Mouse (Mus musculus): ENCODE results near the gene Hscb. TPM values are rescaled to one million over a fixed set of nuclear protein-coding genes. Genes with fewer than 3 reads are reported as not detected.
A peak's percentile ranks its signal among the peaks of the same experiment; 100 is the strongest.
"Not testable (repeated sequence)": the region's sequence is repeated elsewhere in the genome, so short reads cannot be mapped to it uniquely, and the experiment has no call there.

Gene Hscb
- 10 to 100 TPM; 12.1 to 15.6 (median 13.6) TPM for total RNA-seq (2022)

DNA sequence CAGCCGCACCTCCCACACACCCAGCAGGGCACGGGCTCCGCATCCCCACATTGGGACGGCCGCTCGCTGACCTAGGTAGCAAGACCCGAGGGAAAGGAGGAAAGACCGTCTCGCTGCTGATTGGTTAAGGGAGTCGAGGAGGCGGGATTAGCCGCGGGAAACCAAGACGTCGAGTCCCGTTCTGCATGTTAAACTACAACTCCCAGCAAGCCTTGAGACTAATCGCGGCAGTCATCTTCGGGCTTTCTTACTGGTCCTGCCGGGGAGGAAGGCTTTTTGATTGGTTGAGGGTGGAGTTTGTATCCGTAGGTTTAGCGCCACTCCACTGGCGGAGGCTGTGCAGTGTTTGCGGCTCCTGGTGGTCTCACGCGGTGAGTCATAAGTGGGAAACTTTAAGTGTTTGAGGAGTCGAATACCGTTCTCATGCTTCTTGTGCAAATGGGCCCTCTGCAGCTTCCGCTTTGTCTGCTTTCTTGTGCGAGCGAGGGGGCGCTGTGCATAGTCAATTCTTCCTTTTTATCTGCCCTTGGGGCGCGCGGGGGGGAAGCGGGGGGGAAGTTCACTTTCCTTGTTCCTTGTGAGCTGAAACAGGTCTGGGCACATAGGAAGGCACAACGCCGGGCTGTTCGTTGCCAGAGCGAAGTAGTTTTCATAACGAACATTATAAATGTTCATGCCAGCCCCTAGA is at the start of gene Hscb, which contains the start of gene Chek2:
Gene Hscb (minus strand): TSS at position 100 of the 688 bp plus-strand sequence.
Gene Chek2 (plus strand): TSS at position 302 of the 688 bp plus-strand sequence.
- peak; percentile 95 to 98 for DNase-seq (ENCODE audit: low spot score in 2 of 2)

DNA sequence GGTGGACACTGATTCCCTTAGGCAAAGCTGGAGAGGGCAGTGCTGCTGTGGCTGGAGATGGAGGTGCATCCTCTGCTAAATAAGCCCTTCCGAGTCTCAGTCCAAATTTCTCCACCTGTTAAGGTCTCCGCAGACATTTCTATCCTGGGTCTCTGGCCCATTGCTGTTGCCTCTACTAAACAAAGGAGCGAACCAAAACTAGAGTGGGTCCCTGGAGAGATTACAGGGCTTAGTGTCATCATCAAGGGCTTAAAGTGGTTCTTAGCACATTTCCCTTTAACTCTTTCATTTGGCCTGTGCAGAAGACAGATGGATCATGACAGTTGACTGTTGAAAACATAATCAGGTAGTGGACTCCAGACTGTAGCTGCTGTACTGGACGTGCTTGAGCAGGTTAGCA is 49.0 kb upstream of the Hscb start:
- no peak for DNase-seq (ENCODE audit: low spot score in 2 of 2)

DNA sequence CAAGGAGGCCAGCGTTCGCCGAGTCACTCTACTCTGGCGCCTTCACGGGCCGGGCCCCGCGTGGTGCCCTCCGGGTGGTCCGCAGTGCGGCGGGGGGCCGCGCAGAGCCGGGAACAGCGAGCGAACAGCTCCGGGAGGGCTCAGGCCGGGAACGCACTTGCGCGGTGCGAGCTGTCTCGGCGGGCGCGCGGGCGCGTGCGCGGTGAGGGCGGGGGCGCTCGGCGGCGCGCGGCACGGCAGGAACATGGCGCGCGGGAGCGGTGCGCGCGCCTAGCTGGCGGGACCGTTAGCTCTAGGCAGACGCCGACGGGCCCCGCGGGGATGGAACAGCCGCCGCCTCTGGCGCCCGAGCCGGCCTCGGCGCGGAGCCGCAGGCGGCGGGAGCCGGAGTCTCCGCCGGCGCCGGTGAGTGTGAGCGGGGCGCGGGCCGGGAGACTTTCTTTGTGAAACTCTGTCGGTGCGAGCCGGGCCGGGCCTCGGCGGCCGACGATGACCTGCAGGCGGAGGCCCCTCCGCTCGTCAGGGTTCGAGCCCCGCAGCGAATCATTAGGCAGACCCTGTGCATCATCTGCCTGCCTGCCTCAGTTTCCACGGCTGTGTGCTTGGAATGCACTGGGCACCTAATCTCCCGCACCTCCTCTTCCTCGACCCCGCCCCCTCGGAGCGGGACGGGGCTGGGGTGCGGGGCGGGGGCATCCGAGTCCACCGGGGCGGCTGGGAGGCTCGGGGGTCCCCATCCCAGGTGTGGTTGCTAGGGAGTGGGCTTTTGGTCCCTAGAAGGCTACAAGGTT is 40.2 kb upstream of the Hscb start, which contains the start of gene Ttc28:
Gene Ttc28 (plus strand): TSS at position 220 of the 791 bp plus-strand sequence.
- DNase-seq (ENCODE audit: low spot score in 2 of 2), result peak; percentile 72

DNA sequence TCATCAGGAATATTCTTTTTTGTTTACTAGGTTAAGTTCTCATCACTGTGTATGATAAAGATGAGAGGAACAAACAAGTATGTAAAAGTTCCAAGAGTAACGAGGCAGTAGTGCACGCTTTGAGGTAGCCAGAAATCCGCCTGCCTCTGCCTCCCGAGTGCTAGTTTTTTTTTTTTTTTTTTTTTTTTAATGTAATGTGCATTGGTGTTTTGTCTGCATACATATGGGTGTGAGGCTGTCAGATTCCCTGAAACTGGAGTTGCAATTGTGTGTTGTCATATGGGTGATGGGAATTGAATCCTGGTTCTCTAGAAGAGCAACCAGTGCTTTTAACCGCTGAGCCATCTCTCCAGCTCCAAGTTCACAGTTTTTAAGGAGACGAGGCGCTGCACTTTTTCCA is 39.5 kb upstream of the Hscb start:
- no peak for DNase-seq (ENCODE audit: low spot score in 2 of 2)

DNA sequence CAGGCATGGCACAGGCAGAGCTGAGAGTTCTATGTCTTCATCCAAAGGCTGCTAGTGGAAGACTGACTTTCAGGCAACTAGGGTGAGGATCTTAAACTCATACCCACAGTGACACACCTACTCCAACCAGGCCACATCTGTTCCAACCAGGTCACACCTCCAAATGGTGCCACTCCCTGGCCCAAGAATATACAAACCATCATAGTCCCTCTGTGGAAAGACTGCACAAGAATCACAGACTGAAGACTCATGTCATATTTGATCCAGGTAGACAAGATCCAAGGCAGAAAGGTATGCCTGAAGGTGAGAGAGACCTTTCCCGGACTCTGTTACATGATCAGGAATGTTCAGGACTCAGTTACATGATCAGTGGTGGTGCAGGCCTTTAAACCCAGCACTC is 38.9 kb upstream of the Hscb start:
- not testable (repeated sequence) for DNase-seq (ENCODE audit: low spot score in 2 of 2)

DNA sequence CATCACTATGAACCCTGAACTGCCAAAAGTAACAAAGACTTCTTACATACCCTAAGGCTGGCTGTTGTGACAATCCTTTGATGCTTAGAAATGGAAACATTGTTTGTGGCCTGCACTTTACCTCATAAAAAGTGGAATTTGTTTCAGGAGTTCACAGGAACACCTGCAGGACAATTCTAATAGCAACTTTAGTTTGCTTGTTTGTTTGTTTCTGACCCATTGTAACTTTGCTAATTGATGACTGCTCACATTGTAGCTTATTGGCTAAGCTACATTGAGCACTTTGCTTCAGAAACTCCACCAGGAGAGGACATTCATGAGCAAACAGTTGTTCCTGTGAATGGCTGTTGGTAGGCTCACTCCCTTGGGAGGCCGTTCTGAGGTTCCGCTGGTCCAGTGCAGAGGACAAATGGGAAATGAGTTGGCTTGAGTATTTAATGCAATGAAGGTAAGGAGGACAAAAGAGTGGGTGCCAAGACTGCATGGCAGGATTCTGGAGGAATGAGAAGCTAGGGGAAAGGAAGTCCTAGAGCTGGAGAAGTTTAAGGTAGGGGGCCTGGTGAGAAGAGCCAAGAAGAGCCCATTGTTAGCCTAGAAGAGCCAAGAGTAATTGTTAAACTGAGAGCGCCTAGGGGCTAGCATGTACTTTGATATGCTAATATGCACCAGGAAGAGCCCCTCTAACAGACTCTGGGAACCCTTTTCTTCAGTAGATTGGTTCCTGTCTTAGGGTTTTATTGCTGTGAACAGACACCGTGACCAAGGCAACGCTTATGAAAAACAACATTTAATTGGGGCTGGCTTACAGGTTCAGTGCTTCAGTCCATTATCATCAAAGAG is 38.3 kb upstream of the Hscb start:
- no peak for DNase-seq (ENCODE audit: low spot score in 2 of 2)

DNA sequence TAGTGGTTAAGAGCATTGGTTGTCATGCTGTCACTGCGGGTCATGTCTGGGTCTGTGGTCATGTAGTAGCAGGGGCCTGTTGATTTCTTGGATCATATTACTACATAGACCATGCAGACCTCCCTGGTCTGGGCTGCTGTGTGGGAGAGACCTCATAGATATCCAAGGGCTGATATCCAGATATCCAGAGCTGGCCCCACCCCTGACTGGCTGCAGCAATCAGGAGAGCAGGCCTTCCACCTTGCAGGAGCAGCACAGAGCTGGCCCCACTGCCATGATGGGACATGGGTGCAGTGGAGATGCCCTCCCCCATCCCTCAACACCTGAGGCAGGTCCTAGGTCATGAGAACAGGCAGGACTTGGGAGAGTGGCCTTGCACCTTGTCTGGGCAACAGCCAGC is 35.7 kb upstream of the Hscb start:
- DNase-seq (ENCODE audit: low spot score in 2 of 2), result no peak

DNA sequence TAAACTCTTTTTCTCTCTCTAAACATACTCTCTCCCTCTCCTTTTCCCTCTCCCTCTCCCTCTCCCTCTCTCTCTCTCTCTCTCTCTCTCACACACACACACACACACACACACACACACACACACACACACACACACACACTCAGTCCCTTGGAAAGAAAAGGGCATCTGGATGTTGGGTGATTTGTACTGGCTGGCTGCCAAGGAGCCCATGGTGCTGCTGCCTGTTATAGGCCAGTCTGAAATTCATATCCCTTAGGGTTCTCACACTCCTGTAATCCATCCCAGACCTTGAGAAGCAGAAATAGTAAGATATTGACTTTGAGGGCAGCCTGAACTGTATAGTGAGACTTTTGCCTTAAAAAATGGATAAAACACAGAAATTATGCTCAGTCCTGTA is 35.1 kb upstream of the Hscb start:
- no peak for DNase-seq (ENCODE audit: low spot score in 2 of 2)

DNA sequence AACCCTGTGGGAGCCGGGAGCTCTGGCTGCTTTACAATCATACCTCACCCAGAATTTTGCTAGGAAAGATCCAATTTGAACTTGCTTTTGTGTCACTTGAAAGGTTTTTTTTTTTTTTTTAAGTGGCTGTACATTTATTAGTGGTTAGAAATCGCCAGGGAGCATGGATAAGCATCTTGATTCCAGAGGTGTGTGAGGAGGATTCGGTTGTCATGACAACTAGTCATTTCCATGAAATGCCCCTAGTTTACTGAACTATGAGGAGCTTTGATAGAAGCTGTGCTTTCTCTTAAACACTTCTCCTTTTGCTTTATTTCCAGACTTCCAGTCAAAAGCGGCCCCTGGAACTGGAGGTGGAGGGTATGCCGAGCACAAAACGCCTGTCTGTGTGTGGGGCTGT is 33.6 kb upstream of the Hscb start:
- no peak for DNase-seq (ENCODE audit: low spot score in 2 of 2)

DNA sequence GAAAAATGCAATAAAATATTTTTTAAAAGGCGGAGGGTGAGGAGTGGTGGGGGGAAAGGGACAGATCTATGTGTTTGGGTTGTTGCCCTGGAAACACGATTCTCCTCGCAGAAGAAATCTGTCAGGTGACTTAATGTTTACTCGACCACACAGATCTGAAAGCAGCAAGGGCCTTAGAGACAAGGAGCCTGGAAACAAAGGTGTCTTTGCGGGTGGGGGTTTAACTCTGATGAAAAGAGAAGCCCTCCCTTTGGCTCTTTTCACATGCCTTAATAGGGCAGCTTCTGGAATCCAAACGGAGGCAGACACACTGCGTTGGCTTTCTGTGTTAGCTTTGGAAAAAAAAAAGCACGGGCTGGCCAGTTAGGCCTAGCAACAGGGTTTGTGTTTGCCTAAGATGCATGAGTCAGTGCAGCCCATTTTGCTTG is 29.7 kb upstream of the Hscb start:
- DNase-seq (ENCODE audit: low spot score in 2 of 2), result no peak

DNA sequence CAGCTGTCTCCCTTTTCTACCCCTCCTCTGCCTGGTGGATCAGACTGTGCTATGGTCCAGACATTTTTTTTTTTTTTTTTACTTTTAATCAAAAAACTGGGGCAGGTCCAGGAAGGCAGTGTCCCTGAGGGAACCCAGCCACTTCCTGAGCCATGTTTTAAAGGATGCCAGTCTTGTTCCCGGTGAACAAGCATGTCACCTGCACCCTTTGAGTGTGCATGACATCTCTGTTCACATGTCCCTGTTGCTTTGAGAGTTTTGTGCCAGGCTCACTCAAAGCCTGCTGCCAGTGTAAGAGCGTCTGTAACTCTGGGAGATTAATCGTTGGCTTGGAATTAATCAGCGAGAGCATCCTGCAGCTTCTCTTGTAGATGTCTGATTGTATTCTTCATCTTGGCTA is 28.9 kb upstream of the Hscb start:
- DNase-seq (ENCODE audit: low spot score in 2 of 2), result no peak

DNA sequence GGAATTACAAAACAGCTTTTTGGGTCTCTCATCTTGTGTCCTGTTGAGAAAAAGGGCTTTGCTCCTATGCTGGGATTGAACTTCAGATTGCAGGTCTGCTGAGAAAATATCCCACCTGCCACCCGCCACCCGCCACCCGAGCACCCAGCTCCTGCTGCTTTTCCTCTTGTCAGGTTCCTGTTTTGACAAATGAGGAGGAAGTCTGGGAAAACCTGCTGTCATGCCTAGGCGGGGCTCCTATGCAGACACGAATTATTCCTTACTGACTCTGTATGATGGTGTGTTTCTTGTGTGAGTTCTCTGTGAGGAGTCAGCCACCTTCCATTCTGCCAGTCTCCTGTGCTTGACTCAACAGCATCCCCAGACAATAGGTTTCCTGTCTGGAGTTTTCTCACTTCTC is 20.9 kb upstream of the Hscb start:
- no peak for DNase-seq (ENCODE audit: low spot score in 2 of 2)

DNA sequence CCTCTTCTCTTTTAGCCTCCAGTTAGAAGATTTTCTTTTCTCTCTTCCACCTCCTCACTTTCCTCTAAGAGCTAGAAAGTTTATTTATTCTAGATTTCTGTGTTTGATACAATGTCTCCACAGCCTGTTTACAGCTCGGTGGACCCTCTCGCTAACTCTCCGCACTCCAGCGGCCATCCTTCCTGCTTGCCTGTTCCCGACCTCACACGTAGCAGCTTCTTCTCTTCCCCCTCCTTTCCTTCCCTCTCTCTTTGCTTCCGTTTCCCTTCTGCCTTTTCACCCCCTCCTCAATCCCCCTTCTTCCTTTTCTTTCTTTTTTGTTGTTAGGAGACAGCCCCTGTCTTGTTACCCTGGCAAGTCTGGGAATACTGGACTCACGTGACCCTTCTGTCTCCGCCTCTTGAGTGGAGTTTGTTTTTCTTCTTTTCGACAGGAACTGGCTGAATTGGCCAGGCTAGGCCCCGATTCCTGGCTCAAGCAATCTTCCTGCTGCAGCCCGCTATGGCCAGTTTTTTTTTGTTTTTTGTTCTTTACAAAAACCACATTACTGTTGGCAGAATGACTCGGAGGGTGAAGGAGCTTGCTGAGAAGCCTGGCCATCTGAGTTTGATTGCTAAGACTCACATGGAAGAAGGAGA is 19.6 kb upstream of the Hscb start:
- no peak for DNase-seq (ENCODE audit: low spot score in 2 of 2)

DNA sequence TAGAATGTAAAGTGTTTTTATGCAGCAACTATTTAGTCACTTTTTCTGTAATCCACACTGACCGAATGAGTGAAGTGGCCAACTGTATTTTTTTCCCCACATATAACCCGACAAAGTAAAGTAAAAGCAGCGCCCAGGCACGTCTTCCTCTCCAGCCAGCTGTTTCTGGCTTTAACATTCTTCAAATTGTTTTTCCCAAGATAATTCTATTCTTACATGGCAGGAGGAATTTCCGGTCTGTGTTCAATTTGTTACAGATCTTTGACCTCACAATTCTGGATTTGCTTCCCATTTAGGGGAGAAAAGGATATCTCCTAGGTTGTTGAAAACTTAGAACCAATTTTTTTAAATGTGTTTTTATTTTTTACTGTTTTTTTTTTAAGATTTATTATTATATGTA is 17.5 kb upstream of the Hscb start:
- DNase-seq (ENCODE audit: low spot score in 2 of 2), result no peak

DNA sequence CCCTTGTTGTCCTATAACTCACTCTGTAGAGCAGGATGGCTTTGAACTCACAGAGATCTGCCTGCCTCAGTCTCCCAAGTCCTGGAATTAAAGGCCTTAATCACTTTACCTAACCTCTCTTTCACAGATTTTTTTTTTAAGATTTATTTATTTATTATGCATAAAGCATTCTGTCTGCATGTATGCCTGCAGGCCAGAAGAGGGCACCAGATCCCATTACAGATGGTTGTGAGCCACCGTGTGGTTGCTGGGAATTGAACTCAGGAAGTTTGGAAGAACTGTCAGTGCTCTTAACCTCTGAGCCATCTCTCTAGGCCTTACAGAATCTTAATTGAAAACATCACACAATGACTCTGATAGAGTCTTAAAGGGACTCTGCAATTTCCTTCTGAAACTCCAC is 13.4 kb upstream of the Hscb start:
- DNase-seq (ENCODE audit: low spot score in 2 of 2), result no peak

DNA sequence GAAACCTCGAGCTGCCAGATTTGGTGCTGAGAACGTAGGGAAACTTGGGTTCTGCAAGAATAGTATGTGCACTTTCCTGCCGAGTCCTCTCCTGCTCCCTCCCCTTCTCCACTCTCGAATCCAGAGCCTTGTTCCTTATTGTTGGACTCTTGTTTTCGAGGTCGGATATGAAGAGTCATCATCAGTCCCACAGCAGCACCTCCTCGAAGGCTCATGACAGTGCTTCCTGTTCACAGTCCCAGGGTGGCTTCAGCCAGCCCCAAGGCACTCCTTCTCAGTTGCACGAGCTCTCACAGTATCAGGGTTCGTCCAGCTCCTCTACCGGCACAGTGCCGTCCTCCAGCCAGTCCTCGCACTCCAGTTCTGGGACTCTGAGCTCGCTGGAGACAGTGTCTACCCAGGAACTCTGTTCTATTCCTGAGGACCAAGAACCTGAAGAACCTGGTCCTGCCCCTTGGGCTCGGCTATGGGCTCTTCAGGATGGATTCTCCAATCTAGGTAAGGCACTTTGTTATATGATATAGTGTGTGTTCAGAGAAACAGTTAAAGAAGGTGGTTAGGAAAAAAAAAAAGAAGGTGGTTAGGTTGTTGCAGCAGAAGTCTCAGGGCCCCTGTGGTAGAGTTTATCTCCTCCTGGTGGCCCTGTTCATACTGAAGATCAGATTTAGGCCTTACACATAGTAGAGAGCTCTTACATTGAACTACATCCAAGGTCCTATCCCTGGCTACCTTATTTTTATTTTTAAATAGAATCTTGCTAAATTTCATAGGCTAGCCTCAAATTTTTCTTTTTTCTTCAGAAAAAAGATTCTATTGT is 1.7 kb upstream of the Hscb start:
- DNase-seq (ENCODE audit: low spot score in 2 of 2), result no peak

DNA sequence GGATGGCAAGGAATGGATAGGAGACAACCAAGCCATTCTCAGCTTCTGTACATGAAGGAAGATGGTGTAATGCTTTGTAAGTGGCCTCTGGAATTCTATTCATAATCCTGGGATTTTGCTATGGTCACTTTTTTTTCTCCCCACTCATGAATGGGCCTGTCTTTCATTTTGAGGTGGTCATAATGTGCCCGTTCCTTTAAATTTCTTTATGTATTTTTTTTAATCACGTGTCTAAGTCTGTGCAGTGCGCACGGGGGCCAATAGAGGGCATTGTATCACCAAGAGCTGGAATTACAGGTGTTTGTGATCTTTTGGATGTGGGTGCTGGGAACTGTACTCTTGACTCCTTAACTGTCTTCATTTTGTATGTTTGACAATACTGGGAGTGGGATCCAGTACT is 888 bp upstream of the Hscb start:
- no peak for DNase-seq (ENCODE audit: low spot score in 2 of 2)

DNA sequence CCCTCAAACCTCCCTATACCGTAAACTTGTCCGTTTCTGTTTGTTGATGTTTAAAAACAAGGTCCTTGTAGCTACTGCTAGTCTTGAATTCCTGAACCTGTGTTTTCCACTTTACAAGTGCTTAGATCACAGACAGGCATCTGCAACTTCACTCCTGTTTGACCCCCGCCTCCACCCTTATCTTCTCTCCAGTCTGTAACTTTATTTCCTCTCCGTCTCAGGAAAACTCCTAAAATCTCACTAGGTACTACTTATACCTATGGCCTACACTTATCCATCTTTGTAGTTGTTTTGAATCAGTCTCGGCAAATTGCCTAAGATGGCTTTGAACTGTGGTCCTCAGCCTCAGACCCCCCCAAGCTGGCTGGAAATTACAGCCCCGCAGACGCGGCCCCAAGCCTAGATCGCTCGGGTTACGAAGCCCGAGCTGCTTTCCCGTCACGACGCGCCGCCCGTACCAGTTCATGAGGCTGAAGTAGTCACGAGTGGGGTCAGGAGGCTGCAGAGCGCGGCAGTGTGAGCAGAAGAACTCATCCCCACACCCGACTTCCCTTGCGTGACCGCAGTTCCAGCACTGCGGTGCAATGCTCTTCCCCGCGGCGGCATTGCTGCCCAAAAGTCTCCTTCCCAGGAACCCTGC is 419 bp downstream of the Hscb start:
- DNase-seq (ENCODE audit: low spot score in 2 of 2), result no peak

DNA sequence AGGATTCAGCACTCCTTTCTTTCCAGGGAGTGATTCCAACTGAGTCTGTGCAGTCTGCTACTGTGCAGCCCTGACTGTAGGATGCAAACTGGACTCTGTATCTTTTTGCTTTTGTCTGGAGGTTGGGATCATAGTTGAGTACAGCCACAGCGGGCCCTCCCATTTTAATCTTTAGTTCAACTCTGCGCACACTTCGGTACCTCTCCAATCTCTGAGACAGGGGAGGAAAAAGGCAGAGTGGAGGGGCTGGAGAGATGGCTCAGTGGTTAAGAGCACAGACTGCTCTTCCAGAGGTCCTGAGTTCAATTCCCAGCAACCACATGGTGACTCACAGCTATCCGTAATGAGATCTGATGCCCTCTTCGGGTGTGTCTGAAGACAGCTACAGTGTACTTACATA is 1.6 kb downstream of the Hscb start:
- not testable (repeated sequence) for DNase-seq (ENCODE audit: low spot score in 2 of 2)

DNA sequence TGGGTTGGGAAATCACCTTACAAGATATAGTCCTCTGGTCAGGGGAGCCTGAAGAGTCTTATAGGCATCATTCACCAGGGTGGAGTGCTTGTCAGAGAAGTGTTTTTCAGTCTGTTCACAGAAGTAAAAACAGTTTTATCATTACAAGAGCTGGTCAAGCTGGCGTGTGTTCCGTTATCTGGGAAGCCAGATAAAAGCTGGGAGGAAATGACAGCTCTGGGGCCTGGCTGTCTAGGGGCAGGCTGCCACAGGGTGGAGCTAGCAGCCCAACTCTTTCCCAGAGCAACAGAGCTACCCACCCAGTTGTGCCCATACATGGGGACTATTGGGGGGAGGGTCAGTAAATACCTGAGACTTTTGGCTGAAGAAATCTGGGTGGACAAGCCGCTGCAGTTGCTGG is 3.6 kb downstream of the Hscb start:
- DNase-seq (ENCODE audit: low spot score in 2 of 2), result peak in 1 of 2 experiments; percentile 12
